Mouse (Mus musculus): ENCODE measurements around the gene Nbl1.

DNA sequence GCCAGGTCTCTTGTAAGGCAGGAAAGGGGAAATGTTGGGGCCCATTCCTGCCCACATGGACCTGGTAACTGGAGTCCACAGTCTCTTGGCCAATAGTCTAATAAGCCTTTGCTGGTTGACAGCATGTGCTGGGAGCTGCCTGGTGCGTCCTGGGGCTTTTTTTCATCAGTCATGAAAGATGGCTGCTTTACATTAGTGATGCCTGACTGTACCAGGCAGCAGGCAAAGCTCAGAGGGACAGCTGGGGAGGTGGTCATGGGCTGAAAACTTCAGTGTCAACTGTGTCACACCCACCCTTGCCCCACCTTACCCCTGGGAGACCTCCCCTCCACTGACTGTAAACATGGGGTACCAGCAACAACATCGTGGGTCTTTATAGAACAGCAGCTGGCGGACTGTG, 37.0 kb downstream of the Nbl1 start:
- no peak for TF ChIP-seq GATA1 (IDR thresholded peaks at IDR 0.05; ENCODE audit: low read length)
- no peak for TF ChIP-seq TAL1 (IDR thresholded peaks at IDR 0.05; ENCODE audit: low read length)
